Mouse (Mus musculus) limb, embryonic 12.5 days (tissue): ENCODE data around the gene Hes2. TPM values are rescaled to one million over a fixed set of nuclear protein-coding genes. Genes with fewer than 3 reads are reported as not detected.
A peak's percentile ranks its signal among the peaks of the same experiment; 100 is the strongest.

Experiments
- ATAC-seq: fragments of 200-750 bp; cut with Nextera tagmentation; 2 replicates; pipeline ENCODE4 v1.8.0; 2017; ENCODE audit warnings: low read depth, moderate TSS enrichment; ENCODE audit not compliant: insufficient number of reproducible peaks, insufficient read depth, low FRiP score, low TSS enrichment
- H3K27ac ChIP-seq: fragments of 300-500 bp; sonication (generic); 2 replicates; pipeline ENCODE4 v1.5.1; 2016; ENCODE audit warnings: mild to moderate bottlenecking, moderate library complexity
- H3K27me3 ChIP-seq: fragments of 300-500 bp; sonication (generic); 2 replicates; pipeline ENCODE4 v1.6.1; 2016; ENCODE audit warnings: mild to moderate bottlenecking, moderate library complexity
- H3K36me3 ChIP-seq: fragments of 300-500 bp; sonication (generic); 2 replicates; pipeline ENCODE4 v1.6.1; 2016; ENCODE audit warnings: mild to moderate bottlenecking, moderate library complexity
- H3K4me1 ChIP-seq: fragments of 300-500 bp; sonication (generic); replicated peaks from 2 replicates; pipeline ENCODE4 v1.6.1; 2016
- H3K4me2 ChIP-seq: fragments of 300-500 bp; sonication (generic); 2 replicates; pipeline ENCODE4 v1.6.1; 2016; ENCODE audit warnings: mild to moderate bottlenecking, moderate library complexity
- H3K4me3 ChIP-seq: fragments of 300-500 bp; sonication (generic); replicated peaks from 2 replicates; pipeline ENCODE4 v1.5.1; 2016; ENCODE audit warnings: mild to moderate bottlenecking
- H3K9ac ChIP-seq: fragments of 300-500 bp; sonication (generic); replicated peaks from 2 replicates; pipeline ENCODE4 v1.6.1; 2016; ENCODE audit warnings: mild to moderate bottlenecking, moderate library complexity
- H3K9me3 ChIP-seq: fragments of 300-500 bp; sonication (generic); 2 replicates; pipeline ENCODE4 v1.6.1; 2016; ENCODE audit warnings: mild to moderate bottlenecking, moderate library complexity
- WGBS: fragments of 180-500 bp; shearing (Covaris S2); methylation state at CpG from one replicate; pipeline ENCODE4 v1.1.7; 2016; 5-methylcytosine and 5-hydroxymethylcytosine counted together
- polyA plus RNA-seq: library from polyadenylated mRNA; unstranded; fragments of >200 nt; fragmentation: Nextera tagmentation; extraction: Ambion mirVana; gene quantifications from 2 replicates; pipeline ENCODE4 v1.2.1, GENCODE M21; 2016

The Hes2 gene
- polyA plus RNA-seq, 1 experiment from 2014 or later, result not detected

DNA sequence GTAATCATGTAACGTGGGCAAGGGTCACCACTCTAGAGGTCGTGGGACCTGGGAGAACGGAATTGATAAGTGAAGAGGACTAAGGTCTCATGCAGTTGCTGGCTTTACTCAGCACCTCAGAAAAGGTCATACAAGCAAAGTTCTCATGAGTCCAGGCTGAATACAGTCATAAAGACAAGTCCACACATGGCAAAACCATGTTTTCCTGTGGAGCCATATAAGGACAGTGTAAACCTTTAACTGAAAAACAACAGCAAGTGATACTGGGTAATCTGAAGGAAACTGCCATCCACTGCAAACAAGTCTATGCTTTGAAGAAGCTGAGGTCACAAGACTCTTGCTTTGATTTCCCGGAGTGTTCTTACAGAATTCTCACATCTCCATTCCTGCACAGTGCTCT is 31.0 kb downstream of the Hes2 start:
- H3K36me3 ChIP-seq, result no peaks in the 10 kb centered on the region
- no peak overlapping the region for H3K4me3 ChIP-seq
- peaks cover 24% of the 10 kb centered on the region for H3K4me1 ChIP-seq
- H3K9ac ChIP-seq, result no peak overlapping the region
- H3K4me2 ChIP-seq, result no peak overlapping the region
- H3K27ac ChIP-seq, result 0 out of 2 replicates have a peak overlapping the region, but pooled peaks have one; percentile 53
- H3K27me3 ChIP-seq, result no peaks in the 10 kb centered on the region
- 82% methylated on average over 4 of the region's 4 CpGs for WGBS
- ATAC-seq, result no peak
- H3K9me3 ChIP-seq, result no peaks in the 10 kb centered on the region

DNA sequence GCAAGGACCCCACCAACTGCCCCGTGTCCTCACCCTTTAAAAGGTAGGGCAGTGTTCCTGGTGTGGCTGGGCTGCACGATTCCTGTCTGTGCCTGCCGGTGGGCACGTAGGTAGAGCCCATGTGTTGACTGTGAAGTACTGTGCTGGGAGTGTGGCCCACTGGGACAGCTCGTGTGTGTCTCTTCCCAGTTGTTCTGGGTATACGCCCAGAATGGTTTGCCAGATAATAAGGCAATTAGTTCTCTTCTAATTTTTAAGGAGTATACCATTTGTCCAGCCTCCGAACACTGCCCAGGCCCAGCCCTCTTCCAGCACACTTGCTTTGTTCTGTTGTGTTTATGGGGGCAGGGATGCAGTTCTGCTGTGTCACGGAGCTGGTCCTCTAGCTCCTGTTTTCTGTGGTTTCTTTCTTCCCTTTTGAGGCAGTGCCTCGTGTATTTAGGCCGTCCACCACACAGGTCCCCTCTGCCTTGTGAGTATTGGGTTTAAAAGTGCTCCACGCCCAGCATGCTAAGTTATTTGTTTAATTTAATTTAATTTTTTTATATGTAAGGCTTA is 31.5 kb downstream of the Hes2 start:
- 72% methylated on average over 11 of the region's 11 CpGs for WGBS
- Histone ChIP-seq H3K27me3 (no peaks in the 10 kb centered on the region), H3K9ac (no peak overlapping the region), H3K9me3 (no peaks in the 10 kb centered on the region), H3K4me2 (no peak overlapping the region), H3K4me3 (no peak overlapping the region), H3K4me1 (peaks cover 20% of the 10 kb centered on the region), H3K27ac (peak overlapping the region; percentile 53; the same call in 1 of the 2 replicates), H3K36me3 (no peaks in the 10 kb centered on the region)
- no peak for ATAC-seq

DNA sequence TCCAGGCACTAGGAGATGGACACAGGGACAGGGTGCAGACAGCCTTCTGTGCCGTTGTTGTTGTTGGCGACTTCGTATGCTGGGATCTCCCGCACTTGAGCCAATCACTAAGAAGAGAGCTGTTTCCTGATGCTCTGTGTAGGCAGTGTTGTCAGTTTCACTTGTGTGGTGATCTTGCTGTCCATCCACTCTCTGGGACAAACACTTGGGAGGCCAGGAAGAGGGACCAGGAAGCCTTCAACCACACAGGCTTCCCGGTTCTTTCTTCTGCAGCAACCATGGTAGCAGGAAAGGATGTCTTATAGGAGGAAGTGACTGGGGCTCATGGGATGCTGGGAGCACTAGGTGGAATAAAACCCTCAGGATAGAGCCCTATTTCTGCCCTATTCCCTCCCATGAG is 32.0 kb downstream of the Hes2 start:
- no peak overlapping the region for H3K27ac ChIP-seq

DNA sequence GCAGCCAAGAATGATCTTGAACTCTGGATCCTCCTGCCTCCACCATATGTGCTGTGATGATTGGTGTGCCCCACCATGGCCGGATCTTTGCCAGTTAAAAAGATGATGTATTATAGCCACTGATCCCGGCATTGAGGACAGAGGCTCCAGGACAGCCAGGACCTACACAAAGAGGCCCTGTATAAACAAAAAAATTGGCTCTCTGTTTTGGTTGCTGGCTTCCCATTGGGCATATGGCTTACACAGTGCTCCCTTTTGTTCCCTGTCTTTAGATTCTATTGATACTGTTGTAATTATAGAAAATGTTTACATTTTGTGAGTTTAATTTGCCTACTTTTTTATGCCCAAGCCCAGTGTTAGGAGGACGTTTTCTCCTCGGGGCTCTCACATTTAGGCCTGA is 33.9 kb downstream of the Hes2 start:
- H3K4me1 ChIP-seq, result no peaks in the 10 kb centered on the region
- H3K9me3 ChIP-seq, result no peaks in the 10 kb centered on the region
- H3K36me3 ChIP-seq, result no peaks in the 10 kb centered on the region
- no peak overlapping the region for H3K4me2 ChIP-seq
- H3K27me3 ChIP-seq, result no peaks in the 10 kb centered on the region
- H3K27ac ChIP-seq, result peak overlapping the region; percentile 77
- no peak for ATAC-seq
- no peak overlapping the region for H3K9ac ChIP-seq
- no peak overlapping the region for H3K4me3 ChIP-seq
- WGBS, result 65% methylated on average over 4 of the region's 4 CpGs

More for the DNA sequence above, 32.0 kb downstream of the Hes2 start:
- Histone ChIP-seq H3K4me1 (peaks cover 15% of the 10 kb centered on the region), H3K9me3 (no peaks in the 10 kb centered on the region), H3K36me3 (no peaks in the 10 kb centered on the region), H3K9ac (no peak overlapping the region), H3K4me3 (no peak overlapping the region), H3K27me3 (no peaks in the 10 kb centered on the region), H3K4me2 (no peak overlapping the region)
- whole genome bisulfite sequencing, result 76% methylated on average over 5 of the region's 5 CpGs
- ATAC-seq, result no peak

DNA sequence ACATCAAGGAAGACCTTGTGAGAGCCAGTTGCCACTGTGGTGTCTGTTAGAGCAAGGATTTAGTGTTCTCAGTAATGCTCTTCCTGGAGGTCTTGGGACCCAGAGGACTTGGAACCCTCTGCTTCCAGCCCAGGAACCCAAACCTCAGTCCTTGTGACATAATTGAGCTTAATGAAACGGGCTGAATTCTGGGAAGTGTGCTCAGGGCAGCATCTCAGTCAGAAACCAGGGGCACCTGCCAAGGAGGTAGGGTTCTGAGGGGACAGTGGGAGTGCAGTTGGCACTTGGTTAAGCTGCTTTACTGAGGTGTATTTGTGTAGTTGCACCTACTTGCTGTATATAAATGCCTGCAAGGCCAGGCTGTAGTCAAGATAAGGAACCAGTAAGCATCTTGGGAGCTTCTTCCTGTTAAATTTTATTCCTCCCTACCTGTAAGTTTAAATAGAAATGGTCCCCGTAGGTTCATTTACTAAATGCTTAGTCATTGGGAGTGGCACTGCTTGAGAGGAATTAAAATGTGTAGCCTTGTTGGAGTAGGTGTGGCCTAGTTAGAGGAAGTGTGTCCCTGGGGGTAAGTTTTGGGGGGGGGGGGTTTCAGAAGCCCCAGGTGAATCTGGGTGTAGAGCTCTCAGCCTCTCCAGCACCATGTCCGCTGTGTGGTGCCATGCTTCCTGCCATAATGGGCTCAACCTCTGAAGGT is 36.0 kb downstream of the Hes2 start:
- Histone ChIP-seq H3K27me3 (no peaks in the 10 kb centered on the region), H3K4me3 (no peak overlapping the region)
- ATAC-seq, result no peak

DNA sequence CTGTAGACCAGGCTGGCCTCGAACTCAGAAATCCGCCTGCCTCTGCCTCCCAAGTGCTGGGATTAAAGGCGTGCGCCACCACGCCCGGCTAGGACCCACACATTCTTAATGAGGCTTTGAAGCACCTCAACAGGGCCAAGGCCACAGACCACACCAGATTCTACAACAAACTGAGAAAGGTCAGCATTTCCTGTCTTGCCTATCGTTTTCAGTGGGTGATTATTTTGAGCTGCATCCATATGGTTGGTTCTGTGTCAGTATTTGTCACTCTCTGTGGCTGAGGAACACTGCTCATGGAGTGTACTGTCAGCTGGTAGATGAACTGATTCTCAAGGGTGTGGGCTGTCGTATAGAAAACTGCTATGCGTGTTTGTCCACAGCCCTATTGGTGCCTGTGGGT is 37.6 kb downstream of the Hes2 start:
- Histone ChIP-seq H3K9ac (no peak overlapping the region), H3K9me3 (no peaks in the 10 kb centered on the region), H3K4me1 (peaks cover under 1% of the 10 kb centered on the region; the same call in 1 of the 2 replicates), H3K27ac (no peak overlapping the region), H3K4me2 (no peak overlapping the region), H3K36me3 (no peaks in the 10 kb centered on the region), H3K4me3 (no peak overlapping the region), H3K27me3 (no peaks in the 10 kb centered on the region)
- ATAC-seq, result no peak
- 91% methylated on average over 9 of the region's 9 CpGs for WGBS

More for the DNA sequence above, 36.0 kb downstream of the Hes2 start:
- Histone ChIP-seq H3K4me1 (no peaks in the 10 kb centered on the region), H3K27ac (no peak overlapping the region), H3K4me2 (no peak overlapping the region), H3K36me3 (no peaks in the 10 kb centered on the region), H3K9ac (no peak overlapping the region), H3K9me3 (no peaks in the 10 kb centered on the region)
- WGBS, result 84% methylated on average over 3 of the region's 3 CpGs

DNA sequence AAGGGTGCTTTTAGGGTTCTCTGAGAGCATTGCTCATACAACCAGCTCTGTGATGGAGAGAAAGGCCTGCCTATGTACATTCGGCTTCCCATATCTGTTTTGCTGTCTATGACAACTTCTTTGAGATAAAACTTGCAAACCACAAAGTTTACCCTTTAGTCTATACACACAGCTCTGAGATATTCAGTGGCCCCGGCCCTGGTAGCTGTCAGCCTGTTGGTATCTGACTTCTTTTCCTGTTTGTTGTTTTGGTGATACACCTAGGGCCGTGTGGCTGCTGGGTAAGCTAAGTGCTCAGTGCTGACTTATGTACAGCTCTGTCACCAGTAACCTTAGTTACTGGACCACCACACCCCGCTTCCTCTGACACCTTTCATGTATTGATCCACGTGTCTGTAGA is 38.9 kb downstream of the Hes2 start:
- H3K36me3 ChIP-seq, result no peaks in the 10 kb centered on the region
- no peak overlapping the region for H3K9ac ChIP-seq
- H3K27ac ChIP-seq, result no peak overlapping the region
- no peak overlapping the region for H3K4me3 ChIP-seq
- H3K4me1 ChIP-seq, result peaks cover 7% of the 10 kb centered on the region
- no peaks in the 10 kb centered on the region for H3K27me3 ChIP-seq
- no peaks in the 10 kb centered on the region for H3K9me3 ChIP-seq
- 73% methylated on average over 5 of the region's 5 CpGs for WGBS
- H3K4me2 ChIP-seq, result no peak overlapping the region
- no peak for ATAC-seq

DNA sequence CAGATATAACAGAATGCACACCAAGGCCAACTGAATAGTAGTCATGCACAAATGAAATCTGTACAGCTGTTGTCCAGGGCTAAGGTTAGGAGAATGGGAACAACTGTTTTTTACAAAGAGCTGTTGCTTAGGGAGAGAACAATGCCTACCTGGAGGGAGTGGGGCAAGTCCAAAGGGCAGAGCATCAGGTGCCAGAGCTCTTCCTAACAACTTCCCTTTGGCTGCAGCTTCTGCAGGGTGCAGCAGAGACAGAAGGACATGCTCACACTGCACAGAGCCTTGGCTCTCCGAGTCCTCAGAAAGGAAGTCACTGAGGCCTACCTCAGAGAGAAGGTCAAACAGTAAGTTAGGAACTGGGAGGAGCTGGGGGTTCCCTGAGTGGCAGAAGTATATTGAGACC is 41.0 kb downstream of the Hes2 start:
- no peaks in the 10 kb centered on the region for H3K36me3 ChIP-seq

DNA sequence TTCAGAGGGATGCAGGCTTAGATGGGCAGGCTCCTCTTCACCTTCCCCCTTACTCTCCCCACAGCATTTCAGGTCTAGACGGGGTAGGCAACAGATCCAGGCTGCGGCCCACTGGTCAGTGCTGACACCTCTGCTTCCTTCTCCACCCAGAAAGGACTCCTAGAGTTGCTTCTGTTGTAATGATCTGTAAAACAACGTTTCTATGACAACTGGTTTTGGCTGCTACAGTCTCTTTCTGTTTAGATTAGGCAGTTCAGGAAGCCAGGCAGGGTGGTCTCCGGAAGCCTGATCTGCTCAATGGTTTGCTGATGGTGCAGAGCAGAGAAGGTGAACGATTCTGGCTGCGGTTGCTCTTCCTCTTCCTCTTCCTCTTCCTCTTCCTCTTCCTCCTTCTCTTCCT is 42.8 kb downstream of the Hes2 start:
- no peak overlapping the region for H3K4me2 ChIP-seq
- no peak for ATAC-seq
- no peak overlapping the region for H3K4me3 ChIP-seq
- WGBS, result 70% methylated on average over 6 of the region's 6 CpGs
- no peak overlapping the region for H3K9ac ChIP-seq
- peaks cover 21% of the 10 kb centered on the region for H3K4me1 ChIP-seq
- H3K27ac ChIP-seq, result no peak overlapping the region
- H3K9me3 ChIP-seq, result no peaks in the 10 kb centered on the region
- no peaks in the 10 kb centered on the region for H3K27me3 ChIP-seq
- H3K36me3 ChIP-seq, result no peaks in the 10 kb centered on the region

More for the DNA sequence above, 41.0 kb downstream of the Hes2 start:
- ATAC-seq, result no peak
- H3K4me2 ChIP-seq, result no peak overlapping the region
- no peak overlapping the region for H3K27ac ChIP-seq
- WGBS, result 73% methylated on average over 1 of the region's 1 CpGs
- H3K9ac ChIP-seq, result no peak overlapping the region
- peaks cover 14% of the 10 kb centered on the region for H3K4me1 ChIP-seq
- no peaks in the 10 kb centered on the region for H3K27me3 ChIP-seq
- no peaks in the 10 kb centered on the region for H3K9me3 ChIP-seq
- no peak overlapping the region for H3K4me3 ChIP-seq

DNA sequence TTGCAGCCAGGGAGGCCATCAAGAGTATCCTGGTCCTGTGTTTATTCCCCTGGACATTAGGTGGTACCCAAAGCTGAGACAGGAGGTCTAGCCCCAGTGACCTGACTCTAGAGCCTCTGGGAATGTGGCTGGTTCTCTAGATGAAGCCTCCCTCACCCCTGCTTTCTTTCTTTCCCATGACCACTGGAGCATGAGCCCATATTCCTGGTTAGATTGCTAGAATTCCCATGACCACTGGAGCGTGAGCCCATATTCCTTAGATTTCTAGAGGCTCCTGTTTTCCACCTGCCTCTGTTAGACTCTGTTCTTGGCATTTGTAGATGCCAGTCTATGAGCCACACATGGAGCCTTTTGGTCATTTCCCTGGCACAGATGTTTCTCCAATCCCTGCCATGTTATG is 43.8 kb downstream of the Hes2 start:
- Histone ChIP-seq H3K27ac (no peak overlapping the region), H3K4me1 (peaks cover 23% of the 10 kb centered on the region), H3K27me3 (no peaks in the 10 kb centered on the region), H3K9ac (no peak overlapping the region), H3K36me3 (no peaks in the 10 kb centered on the region), H3K4me2 (no peak overlapping the region), H3K4me3 (no peak overlapping the region), H3K9me3 (no peaks in the 10 kb centered on the region)
- 80% methylated on average over 1 of the region's 1 CpGs for WGBS
- no peak for ATAC-seq

DNA sequence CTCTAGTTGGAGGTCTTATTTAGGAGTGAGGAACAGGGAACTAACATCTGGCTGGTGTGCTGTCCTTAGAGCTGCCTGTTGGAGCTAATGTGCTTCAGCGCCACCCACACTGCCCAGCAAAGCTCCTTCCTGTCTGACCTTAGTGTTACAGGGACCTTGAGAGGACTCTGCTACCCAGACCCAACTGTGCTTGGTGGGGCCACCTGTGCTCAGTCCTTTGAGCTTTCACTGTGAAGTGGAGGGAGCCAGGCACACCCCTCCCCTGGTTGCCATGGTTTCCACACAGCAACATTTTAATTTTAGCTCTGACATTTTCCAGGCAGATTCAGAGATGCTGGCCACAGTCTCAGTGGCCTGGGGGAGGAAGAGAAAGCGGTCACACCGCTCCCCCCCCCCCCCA is 44.2 kb downstream of the Hes2 start:
- Histone ChIP-seq H3K36me3 (no peaks in the 10 kb centered on the region), H3K27me3 (no peaks in the 10 kb centered on the region), H3K4me1 (peaks cover 23% of the 10 kb centered on the region), H3K4me2 (no peak overlapping the region), H3K4me3 (no peak overlapping the region), H3K9me3 (no peaks in the 10 kb centered on the region), H3K9ac (no peak overlapping the region), H3K27ac (no peak overlapping the region)
- WGBS, result 70% methylated on average over 3 of the region's 3 CpGs
- ATAC-seq, result no peak

DNA sequence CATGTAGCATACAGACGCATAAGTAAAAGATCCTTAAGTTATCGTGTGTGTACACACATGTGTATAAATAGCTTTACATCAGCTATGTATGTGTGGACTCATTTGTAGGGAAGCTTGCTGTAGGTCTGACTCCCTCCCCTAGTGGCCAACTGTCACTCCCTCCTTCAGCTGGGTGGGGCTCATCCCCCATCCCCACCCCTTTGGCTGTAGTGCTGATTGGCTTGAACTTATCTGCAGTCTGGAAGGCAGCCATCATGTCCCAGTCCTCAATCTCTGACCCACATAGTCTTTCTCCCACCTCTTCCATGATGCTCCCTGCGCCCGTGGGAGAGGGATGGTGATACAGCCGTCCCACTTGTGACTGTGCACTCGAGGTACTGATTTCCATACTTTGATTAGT is 46.0 kb downstream of the Hes2 start:
- Histone ChIP-seq H3K9me3 (no peaks in the 10 kb centered on the region), H3K4me2 (no peak overlapping the region), H3K9ac (no peak overlapping the region), H3K27ac (no peak overlapping the region), H3K4me3 (no peak overlapping the region), H3K4me1 (peaks cover 23% of the 10 kb centered on the region), H3K36me3 (no peaks in the 10 kb centered on the region), H3K27me3 (no peaks in the 10 kb centered on the region)
- WGBS, result 85% methylated on average over 6 of the region's 6 CpGs
- ATAC-seq, result no peak
